Mouse (Mus musculus) embryonic stem cell, embryonic (primary cell): ENCODE results near the gene Tsc22d2.

Experiments
- CTCF ChIA-PET, 4 experiments: fragments of 300-600 bp in 2 of 4; fragments of 350-600 bp in 2 of 4; sonication (Branson Sonifier 250); formaldehyde crosslinking; loops; one replicate each; lab custom pipeline; 2022; ENCODE audit warnings: inconsistent platforms in 2 of 4; lab: Charles Lee
- POLR2A ChIA-PET, 4 experiments: fragments of 300-600 bp in 2 of 4; fragments of 350-600 bp in 2 of 4; sonication (Branson Sonifier 250); formaldehyde crosslinking; loops; one replicate each; lab custom pipeline; 2022; ENCODE audit warnings: antibody characterized with exemption in 4 of 4, inconsistent platforms in 1 of 4; lab: Charles Lee

Tsc22d2 gene

DNA sequence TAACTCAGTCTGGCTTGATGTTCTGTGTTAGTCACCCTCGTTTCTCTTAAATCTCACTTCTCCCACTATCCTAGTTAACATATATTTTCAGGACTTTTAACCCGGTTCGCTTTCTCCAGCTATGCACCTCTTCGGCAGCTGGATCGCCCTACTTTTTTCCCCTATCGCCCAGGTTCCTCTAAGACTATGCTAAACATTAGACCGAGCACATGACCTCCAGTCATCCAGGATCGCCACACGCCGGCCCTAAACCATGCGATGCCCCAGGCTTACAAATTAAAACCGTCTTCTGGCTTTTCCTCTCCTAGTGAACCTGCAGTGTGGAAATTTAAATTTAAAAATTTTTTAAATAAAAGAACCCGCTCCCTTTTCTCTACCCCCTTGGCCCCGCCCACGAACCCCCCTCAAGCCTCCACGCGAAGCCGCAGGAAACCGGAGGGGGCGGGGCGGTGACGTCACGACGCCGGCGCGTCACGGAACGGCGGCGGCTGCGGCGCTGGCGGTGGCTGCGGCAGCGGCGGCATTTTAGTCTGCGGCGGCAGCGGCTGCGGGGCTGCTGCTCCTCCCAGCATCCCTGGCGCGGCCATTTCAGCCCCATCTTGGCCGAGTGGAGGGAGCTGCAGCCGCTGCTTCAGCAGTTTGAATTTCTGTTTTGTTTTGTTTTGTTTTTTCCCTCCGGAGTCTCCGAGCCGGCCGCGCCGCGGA lies at the start of gene Tsc22d2:
Tsc22d2 (plus strand) TSS at position 482 of the 705 bp plus-strand sequence.
- ChIA-PET CTCF (no interaction called here), POLR2A (interaction anchor here in 2 of 4 experiments (0.5 to 6.2 kb wide), 10 partner anchors 10 to 323 kb away, joined by 3 to 39 read pairs (median 3); partner anchors contain the start of genes Eif2a (in 1 of the 2), Selenot (in 1 of the 2), Serp1 (in 1 of the 2) and Siah2 (in 1 of the 2))

DNA sequence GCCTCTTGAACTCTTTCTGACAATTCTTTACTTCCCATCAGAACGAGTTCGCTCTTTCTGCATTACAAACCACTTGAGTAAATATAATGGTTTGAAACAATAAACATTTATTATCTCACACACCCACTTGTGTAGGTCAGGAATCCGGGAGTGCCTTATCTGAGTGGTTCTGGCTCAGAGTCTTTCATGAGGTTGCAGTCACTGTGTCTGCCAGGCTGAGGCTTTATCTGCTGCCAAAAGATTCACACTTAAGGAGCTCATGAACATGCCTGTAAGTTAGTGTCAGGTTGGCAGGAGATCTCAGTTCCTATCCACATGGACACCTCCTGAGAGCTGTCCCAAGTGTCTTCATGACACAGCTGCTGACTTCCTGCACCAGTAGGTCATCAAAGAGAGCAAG lies 47.8 kb upstream of the Tsc22d2 start:
- CTCF ChIA-PET, result no interaction called here
- POLR2A ChIA-PET, result interaction anchor here in 1 of 4 experiments (1.3 kb wide), 1 partner anchor 50 kb away, joined by 3 read pairs; no protein-coding TSS in a partner anchor

DNA sequence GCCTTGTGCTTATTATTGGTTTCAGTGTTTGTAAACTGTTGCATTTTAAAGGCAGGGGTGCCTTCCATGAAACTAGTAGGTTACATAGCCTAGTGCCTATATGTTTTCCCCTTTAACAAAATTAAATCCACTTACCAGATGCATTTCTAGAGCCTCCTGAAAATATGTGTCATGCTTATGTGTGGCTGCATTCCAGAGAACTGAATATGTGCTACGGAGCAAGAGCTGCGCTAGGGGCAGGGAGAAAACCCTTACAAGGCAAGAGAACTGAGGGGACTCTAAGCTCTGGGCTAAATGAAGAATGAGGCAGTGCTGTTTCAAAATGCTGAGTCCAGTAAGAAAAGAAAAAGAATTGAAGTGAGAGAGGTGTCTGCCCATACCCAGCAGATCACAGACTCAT lies 43.7 kb upstream of the Tsc22d2 start:
- POLR2A ChIA-PET, result no interaction called here

DNA sequence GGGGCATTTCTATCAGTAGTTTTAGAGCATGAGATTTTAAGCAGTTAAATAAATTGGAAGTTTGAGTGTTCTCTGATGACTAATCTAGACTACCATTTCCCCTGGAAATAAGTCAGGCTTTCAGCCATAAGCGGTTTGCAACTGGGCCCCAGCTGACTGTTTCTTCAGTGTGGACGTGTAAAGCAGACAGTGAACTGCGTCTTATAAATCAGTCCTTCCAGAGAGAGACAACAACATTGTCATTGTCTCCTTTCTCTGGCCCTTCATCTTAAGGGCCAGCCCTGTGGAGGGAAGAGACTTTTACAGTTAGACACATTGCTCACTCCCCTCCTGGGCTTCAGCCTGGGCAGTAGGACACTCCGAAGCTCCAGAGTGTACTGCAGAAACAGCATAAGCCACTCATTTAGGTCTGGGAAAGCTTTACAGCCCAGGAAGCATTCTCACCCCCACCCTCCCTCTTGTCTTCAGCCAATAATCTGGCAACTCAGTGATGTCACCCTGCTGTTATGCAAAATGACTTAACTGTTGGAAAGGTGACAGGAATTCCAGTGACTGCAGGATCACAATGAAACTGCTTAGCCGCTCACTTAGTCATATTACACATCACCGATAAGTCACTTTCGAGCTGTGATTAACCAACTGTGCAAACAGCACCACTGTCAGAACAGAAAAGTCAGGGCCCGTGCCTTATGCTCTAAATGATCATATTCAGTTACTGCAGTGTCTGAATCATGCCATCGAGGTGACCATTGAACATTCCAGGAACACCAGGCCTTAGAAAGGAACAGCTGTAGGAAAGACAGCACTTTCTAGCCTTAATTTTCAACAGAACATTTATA lies 42.2 kb upstream of the Tsc22d2 start:
- ChIA-PET CTCF (interaction anchor here in 1 of 4 experiments (0.8 kb wide), 1 partner anchor 705 kb away, joined by 3 read pairs; no protein-coding TSS in a partner anchor), POLR2A (interaction anchor here in 1 of 4 experiments (1.2 to 1.6 kb wide), 2 partner anchors 8 to 44 kb away, joined by 3 read pairs; no protein-coding TSS in a partner anchor)

More for the DNA sequence above, 43.7 kb upstream of the Tsc22d2 start:
- CTCF ChIA-PET, result no interaction called here

DNA sequence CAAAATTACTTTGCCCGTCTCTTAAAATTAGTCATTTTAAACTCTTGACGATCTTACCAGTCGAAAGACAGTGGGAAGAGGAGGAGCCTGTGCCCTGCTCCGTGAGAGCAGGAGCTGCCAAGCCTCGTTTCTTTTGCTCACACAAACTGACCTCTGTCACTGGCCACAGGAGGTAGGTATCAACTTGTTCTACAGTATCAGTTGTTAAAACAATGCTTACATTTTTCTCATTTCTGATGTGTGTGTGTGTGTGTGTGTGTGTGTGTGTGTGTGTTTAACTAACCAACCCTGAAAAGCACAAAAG lies 41.7 kb upstream of the Tsc22d2 start:
- POLR2A ChIA-PET, result interaction anchor here in 1 of 4 experiments (1.2 to 1.6 kb wide), 2 partner anchors 9 to 43 kb away, joined by 3 read pairs; no protein-coding TSS in a partner anchor

DNA sequence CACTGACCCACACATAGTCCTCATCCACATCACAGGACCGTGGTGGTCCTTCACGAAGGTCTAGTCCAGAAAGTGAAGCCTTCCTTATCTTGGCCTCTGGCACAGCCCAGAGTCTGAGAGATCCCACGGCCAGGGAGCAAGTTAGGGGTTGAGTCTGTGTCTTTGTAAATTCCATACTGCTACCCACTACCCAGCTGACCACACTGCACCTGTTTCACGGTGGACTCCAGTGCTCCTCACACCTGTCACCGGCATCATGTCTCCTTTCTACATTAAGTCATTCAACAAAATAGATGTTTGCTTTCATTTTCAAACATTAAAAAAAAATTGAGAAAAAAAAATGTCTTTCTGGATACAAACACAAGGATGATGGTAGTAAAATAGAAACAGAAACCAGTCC lies 40.2 kb upstream of the Tsc22d2 start:
- ChIA-PET CTCF (no interaction called here), POLR2A (no interaction called here)

More for the DNA sequence above, 41.7 kb upstream of the Tsc22d2 start:
- CTCF ChIA-PET, result no interaction called here

DNA sequence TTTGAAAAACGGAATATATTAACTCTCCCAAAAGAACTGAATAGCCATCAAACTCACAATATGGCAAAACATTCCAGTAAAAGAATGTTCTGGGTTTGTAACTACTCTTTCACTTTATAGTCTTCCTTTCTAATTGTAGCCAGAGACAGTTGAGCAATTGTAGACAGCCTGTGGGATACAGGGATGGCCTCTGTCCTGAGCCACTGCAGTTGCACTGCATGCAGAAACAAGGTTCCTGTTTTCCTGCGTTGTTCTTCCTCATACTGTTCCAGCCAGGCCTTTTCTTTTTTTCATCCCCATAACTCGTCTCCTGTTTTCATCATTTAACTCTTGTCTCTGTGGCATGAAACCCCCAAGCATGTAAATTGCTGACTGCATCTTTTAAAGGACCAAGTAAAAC lies 37.8 kb upstream of the Tsc22d2 start:
- ChIA-PET POLR2A (no interaction called here), CTCF (no interaction called here)

DNA sequence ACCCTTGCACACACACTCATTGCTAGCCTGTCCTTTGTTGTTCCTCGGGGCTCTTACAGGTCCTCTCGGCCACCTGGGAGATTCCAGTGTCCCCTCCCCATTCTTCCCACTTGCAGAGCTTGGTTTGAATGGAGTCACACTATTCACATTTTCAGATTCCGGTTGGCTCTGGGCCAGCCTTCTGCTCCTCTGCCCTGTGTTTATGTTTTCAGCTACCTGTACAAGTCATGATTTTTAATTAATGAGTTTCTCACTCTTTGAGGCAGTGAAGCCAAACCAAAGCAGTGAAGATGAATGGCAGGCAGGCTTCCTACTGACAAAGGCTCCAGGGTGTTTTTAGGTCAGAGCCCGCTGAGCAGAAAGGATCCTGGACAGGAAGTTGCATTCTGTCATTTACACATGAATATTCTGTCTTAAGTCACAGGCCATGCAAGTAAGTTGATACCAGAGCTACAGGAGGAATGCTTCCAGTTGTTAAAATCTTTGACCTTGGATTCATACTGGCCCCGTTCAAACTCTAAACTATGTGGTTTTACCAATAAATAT lies 36.9 kb upstream of the Tsc22d2 start:
- ChIA-PET POLR2A (no interaction called here), CTCF (no interaction called here)

DNA sequence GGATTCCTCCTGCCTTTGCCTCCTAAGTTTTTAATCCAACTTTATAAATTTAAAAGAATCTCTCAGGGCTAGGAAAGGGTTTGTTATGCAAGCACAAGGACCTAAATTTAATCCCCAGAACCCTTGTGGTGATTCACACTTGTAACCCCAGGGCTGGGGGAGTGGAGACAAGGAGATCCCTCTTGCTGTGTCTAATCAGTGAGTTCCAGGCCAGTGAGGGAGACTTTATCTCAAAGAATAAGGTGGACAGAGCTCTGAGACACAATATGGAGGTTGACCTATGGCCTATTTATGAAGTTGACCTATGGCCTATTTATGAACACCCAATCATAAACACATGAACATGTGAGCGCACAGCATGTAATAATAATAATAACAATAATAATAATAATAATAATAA lies 31.8 kb upstream of the Tsc22d2 start:
- ChIA-PET POLR2A (no interaction called here), CTCF (no interaction called here)

DNA sequence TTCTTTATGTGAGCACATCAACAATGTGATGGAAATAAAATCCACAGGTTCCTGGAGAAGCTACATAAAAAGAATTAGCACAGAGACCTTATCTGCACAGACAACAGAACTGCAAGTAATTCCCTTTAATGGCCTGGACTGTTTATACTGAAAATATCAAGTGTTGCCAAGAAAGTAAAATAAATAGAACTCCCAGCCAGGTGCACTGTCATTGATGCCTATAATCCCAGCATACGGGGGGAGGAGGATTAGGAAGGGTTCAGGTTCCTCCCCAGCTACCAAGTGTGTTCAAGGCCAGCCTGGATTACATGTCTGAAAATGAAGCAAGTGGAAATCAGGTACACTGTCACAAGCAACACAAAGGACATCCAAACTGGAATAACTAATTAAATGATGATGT lies 29.5 kb upstream of the Tsc22d2 start:
- ChIA-PET POLR2A (no interaction called here), CTCF (no interaction called here)

DNA sequence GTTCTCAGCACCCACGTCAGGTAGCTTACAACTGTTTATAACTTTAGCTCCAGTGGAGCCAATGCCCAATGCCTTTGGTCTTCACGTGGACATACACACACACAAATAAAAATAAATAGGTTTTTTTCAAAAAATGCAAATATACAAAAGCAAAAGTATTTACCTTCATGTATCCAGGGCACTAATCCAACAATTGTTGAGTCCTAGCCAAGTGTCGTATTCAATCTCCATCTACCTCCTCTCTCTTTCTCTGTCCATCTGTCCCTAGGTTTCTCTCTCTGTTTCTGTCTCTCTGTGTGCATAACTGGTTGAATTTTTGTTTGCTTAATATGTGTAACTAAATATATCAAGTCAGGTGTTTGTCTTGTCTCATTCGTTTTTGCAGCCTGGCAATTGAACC lies 25.8 kb upstream of the Tsc22d2 start:
- POLR2A ChIA-PET, result no interaction called here
- CTCF ChIA-PET, result interaction anchor here in 1 of 4 experiments (0.6 kb wide), 1 partner anchor 527 kb away, joined by 12 read pairs; no protein-coding TSS in a partner anchor

DNA sequence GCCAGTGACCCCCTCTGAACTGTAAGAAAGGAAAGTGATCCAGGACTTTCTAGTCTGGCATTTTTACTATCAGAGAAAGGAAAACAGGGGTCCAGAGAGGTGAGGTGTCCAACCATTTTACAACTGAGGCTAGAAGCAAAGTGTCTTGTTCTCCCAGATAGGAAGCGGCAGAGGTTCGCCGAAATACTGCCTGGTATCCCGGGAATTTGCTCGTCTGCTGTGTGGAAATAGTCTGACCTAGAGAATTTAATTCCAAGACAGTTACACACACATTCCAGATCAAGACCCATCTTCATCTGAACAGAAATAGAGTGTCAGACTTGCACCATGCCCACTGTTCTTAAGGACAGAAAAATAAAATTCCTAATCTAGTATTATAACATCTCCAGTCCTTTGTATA lies 16.0 kb upstream of the Tsc22d2 start:
- POLR2A ChIA-PET, result no interaction called here
- CTCF ChIA-PET, result no interaction called here

DNA sequence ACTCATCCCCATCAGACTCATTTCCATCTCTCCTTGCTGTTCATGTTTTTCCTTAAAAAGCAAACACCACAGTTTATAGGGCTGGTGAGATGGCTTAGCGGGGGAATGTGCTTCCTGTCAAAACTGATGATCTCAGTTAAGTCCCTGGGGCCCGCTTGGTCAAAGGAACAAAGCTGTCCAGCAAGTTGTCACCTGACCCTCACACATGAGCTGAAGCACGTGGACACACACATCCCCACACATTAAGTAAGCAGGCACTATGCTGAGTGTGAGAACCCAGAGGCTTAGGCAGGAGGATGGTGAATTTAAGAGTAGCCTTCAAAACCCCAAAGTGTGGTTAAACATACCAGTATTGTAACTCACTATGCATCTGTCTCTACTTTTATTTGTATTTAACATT lies 14.6 kb upstream of the Tsc22d2 start:
- ChIA-PET CTCF (no interaction called here), POLR2A (interaction anchor here in 1 of 4 experiments (0.7 kb wide), 1 partner anchor 14 kb away, joined by 3 read pairs; no protein-coding TSS in a partner anchor)

DNA sequence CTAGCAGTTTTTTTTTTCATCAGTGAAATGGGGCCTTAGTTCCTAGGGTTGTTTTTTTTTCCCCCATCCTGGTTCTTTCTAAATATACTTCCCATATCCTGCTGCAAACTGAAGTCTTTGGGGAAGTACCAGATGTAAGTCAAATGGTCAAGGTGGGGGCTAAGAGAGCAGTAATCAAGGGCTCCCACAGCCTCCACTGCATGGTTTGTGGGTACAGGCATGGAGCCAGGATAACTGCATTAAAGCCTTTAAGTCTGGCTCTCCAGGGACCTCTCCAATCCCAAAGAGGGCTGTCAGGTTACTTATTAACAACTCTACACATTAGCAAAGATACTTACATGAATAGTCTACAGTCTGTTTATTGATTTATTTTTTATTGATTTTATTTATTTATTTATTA lies 2.8 kb upstream of the Tsc22d2 start:
- ChIA-PET POLR2A (interaction anchor here in 1 of 4 experiments (0.6 kb wide), 1 partner anchor 322 kb away, joined by 4 read pairs; no protein-coding TSS in a partner anchor), CTCF (no interaction called here)

DNA sequence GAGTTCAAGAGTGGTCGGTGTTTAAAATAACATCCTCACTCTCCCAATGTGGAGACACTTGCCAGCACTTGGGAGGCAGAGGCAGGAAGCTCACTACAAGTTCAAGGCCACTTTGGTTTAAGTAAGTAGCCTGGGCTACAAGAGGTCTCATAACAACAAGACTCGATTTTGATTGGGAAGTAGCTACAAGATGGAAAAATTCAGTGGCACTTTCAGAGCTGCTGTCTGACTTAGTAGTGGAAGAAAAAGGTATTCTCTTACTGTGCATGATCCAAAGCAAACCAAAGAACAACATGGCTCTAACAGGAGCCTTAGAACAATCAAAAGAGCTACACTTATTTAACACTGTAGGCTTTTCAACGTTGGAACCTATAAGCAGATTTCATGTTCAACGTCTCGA lies 844 bp upstream of the Tsc22d2 start:
- ChIA-PET CTCF (no interaction called here), POLR2A (interaction anchor here in 2 of 4 experiments (0.5 to 6.2 kb wide), 9 partner anchors 9 to 324 kb away, joined by 3 to 39 read pairs (median 3); partner anchors contain the start of genes Eif2a (in 1 of the 2), Selenot (in 1 of the 2) and Serp1 (in 1 of the 2))

DNA sequence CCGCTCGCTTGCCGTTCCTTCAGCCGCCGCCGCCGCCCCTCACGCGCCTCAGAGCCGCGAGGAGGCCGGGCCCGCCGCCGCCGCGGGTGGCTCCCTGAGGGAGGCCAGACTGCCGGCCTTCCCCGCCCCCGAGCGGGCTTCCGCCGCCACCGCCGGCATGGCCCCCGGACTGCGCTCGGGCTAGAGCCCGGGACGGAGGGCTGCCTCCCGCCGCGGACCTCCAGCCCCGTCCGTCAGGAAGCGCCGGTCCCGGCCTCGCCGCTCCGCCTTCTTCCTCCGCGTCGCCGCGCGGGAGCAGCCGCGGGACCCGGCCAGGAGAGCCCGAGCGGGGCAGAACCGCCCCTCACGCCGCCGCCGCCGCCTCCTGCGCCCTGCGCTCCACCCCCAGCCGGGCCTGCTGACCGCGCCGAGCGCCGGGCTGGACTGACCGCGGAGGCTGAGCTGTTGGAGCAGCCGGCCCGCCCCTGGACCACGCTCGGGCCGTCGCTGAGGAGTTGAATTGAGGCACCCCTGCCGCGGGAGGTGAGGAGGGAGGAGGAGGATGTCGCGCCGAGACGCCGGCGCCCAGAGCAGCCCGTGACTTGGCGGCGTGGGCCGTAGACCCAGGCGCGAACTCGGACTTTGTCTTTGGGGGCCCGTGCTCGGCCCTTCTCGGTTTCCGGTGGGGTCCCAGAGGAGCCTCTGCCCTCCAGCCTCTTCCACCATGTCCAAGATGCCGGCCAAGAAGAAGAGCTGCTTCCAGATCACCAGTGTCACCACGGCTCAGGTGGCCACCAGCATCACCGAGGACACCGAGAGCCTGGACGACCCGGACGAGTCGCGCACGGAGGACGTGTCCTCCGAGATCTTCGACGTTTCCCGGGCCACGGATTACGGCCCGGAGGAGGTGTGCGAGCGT lies 720 bp downstream of the Tsc22d2 start:
- CTCF ChIA-PET, result no interaction called here
- POLR2A ChIA-PET, result interaction anchor here in 3 of 4 experiments (1.1 to 6.2 kb wide), 7 partner anchors 10 to 945 kb away, joined by 3 to 39 read pairs (median 4); partner anchors contain the start of gene Siah2 (in 1 of the 3)

DNA sequence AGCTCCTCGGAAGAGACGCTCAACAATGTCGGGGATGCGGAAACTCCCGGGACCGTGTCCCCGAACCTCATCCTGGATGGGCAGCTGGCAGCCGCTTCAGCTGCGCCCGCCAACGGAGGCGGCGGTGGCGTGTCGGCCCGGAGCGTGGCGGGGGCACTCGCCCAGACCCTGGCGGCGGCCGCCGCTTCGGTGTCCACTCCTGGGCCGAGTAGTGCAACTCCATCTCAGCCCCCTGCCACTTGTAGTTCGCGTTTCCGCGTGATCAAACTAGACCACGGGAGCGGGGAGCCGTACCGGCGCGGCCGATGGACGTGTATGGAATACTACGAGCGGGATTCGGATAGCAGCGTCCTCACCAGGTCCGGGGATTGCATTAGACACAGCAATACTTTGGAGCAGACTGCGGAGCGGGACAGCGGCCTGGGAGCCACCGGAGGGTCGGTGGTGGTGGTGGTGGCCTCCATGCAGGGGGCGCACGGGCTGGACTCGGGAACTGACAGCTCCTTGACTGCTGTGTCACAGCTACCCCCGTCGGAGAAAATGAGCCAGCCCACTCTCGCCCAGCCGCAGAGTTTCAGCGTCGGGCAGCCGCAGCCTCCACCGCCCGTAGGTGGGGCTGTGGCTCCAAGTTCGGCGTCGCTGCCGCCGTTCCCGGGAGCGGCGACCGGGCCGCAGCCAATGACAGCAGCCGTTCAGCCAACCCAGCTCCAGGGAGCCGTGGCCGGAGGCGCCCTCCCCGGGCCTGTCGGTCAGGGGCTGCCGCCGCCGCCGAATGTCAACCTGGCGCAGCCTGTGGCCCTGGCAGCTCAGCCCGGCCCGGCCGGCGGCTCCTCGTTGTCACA lies 1.6 kb downstream of the Tsc22d2 start:
- ChIA-PET CTCF (interaction anchor here in 3 of 4 experiments (0.5 to 1.0 kb wide), 4 partner anchors 16 to 957 kb away, joined by 3 to 6 read pairs (median 3); no protein-coding TSS in a partner anchor), POLR2A (interaction anchor here in 3 of 4 experiments (0.6 to 6.2 kb wide), 13 partner anchors 8 to 946 kb away, joined by 3 to 39 read pairs (median 3); partner anchors contain the start of genes Eif2a (in 1 of the 3), Selenot (in 1 of the 3), Serp1 (in 1 of the 3) and Siah2 (in 1 of the 3))
